Mouse (Mus musculus) small intestine, adult 2 months (tissue): ENCODE measurements around the gene Eya2.

Source experiments
- CTCF ChIP-seq: fragments of 200-500 bp; IDR thresholded peaks from 2 replicates; pipeline ENCODE4 v1.5.1; 2012; ENCODE audit warnings: low read depth, mild to moderate bottlenecking, control low read depth, inconsistent platforms, low read length, moderate library complexity, mixed read lengths; ENCODE audit not compliant: insufficient replicate concordance, insufficient read length; ENCODE audit errors: extremely low read depth
- POLR2A ChIP-seq: fragments of 200-500 bp; IDR thresholded peaks from 2 replicates; pipeline ENCODE4 v1.6.1; 2012; ENCODE audit warnings: low read depth, mild to moderate bottlenecking, control low read depth, inconsistent platforms, low read length, moderate library complexity

- TF ChIP-seq POLR2A = no peak
- TF ChIP-seq CTCF = no peak
These were observed 47.2 kb downstream of the Eya2 start for GRCm38 (mm10) chr2:165641909-165642505.
